Mouse (Mus musculus) embryonic facial prominence, embryonic 14.5 days (tissue): ENCODE measurements around the gene Pbx1. TPM values are rescaled to one million over a fixed set of nuclear protein-coding genes. Genes with fewer than 3 reads are reported as not detected.

Experiments
- ATAC-seq: fragments of 200-750 bp; cut with Nextera tagmentation; 2 replicates; pipeline ENCODE4 v1.8.0; 2017; ENCODE audit warnings: low read depth, moderate number of reproducible peaks, moderate TSS enrichment
- DNase-seq: peaks from one replicate; pipeline ENCODE4 v3.0.0-alpha.2; 2015; ENCODE audit warnings: low spot score
- H3K27ac ChIP-seq: fragments of 300-500 bp; sonication (generic); replicated peaks from 2 replicates; pipeline ENCODE4 v1.5.1; 2014; ENCODE audit warnings: low read depth, mild to moderate bottlenecking, low read length, moderate library complexity
- H3K27me3 ChIP-seq: fragments of 300-500 bp; sonication (generic); replicated peaks from 2 replicates; pipeline ENCODE4 v1.6.1; 2014; ENCODE audit warnings: low read length; ENCODE audit not compliant: control insufficient read depth, insufficient read depth
- H3K36me3 ChIP-seq: fragments of 300-500 bp; sonication (generic); 2 replicates; pipeline ENCODE4 v1.6.1; 2014; ENCODE audit warnings: low read length, mixed read lengths; ENCODE audit not compliant: control insufficient read depth, insufficient read depth
- H3K4me1 ChIP-seq: fragments of 300-500 bp; sonication (generic); 2 replicates; pipeline ENCODE4 v1.6.1; 2014; ENCODE audit warnings: antibody characterized with exemption, low read length; ENCODE audit not compliant: control insufficient read depth, insufficient read depth
- H3K4me2 ChIP-seq: fragments of 300-500 bp; sonication (generic); 2 replicates; pipeline ENCODE4 v1.6.1; 2014; ENCODE audit warnings: low read depth, mild to moderate bottlenecking, low read length, moderate library complexity, mixed read lengths
- H3K4me3 ChIP-seq: fragments of 300-500 bp; sonication (generic); 2 replicates; pipeline ENCODE4 v1.5.1; 2014; ENCODE audit warnings: low read depth, mild to moderate bottlenecking, low read length
- H3K9ac ChIP-seq: fragments of 300-500 bp; sonication (generic); 2 replicates; pipeline ENCODE4 v1.6.1; 2014; ENCODE audit warnings: low read depth, mild to moderate bottlenecking, low read length, moderate library complexity, mixed read lengths
- H3K9me3 ChIP-seq: fragments of 300-500 bp; sonication (generic); 2 replicates; pipeline ENCODE4 v1.6.1; 2016; ENCODE audit warnings: low read length; ENCODE audit not compliant: control insufficient read depth
- WGBS: fragments of 180-500 bp; shearing (Covaris S2); extraction: QIAGEN DNeasy Blood & Tissue Kit; methylation state at CpG from one replicate; pipeline ENCODE4 v1.1.7; 2014; 5-methylcytosine and 5-hydroxymethylcytosine counted together
- polyA plus RNA-seq: library from polyadenylated mRNA; unstranded; fragments of >200 nt; fragmentation: Nextera tagmentation; extraction: Ambion mirVana; gene quantifications from 2 replicates; pipeline ENCODE4 v1.2.1, GENCODE M21; 2014

Gene Pbx1
- polyA plus RNA-seq, 1 experiment from 2014 or later, result 30.5 TPM

- peak overlapping the region; percentile 29 for H3K27ac ChIP-seq
- DNase-seq, result peak; percentile 57
These were observed 90.2 kb downstream of the Pbx1 start for GRCm38 (mm10) chr1:168341863-168342262.

DNA sequence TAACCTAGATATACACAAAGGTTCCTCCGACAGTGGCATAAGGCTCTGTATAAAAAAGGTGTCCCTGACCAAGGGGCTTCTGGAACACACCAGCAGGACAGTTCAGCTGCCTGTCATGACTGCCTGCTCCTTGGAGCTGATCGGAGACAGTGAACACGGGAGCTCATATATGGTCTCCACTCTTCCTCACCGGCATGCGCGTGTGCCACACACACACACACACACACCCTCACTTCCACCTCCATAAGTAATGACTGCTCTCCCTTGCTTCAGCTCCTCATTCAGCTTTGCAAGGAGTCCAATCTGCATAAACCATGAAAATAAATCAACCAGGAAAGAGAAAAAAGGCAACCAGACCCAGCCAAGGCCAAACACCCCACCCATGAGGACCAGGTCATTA, 90.7 kb downstream of the Pbx1 start:
- Histone ChIP-seq H3K4me2 (no peak overlapping the region), H3K27me3 (no peaks in the 10 kb centered on the region), H3K36me3 (no peaks in the 10 kb centered on the region), H3K9ac (no peak overlapping the region), H3K4me3 (no peak overlapping the region), H3K27ac (peak overlapping the region; percentile 29; the same call in 1 of the 2 replicates), H3K4me1 (peaks cover 24% of the 10 kb centered on the region), H3K9me3 (no peaks in the 10 kb centered on the region)
- DNase-seq (no peak), ATAC-seq (no peak)
- 82% methylated on average over 6 of the region's 6 CpGs for WGBS

More at GRCm38 (mm10) chr1:168341863-168342262, 90.2 kb downstream of the Pbx1 start:
- 33% methylated on average over 12 of the region's 12 CpGs for WGBS
- H3K4me1 ChIP-seq, result peaks cover 25% of the 10 kb centered on the region
- no peaks in the 10 kb centered on the region for H3K36me3 ChIP-seq
- no peak overlapping the region for H3K9ac ChIP-seq
- peak; percentile 67 for ATAC-seq
- no peaks in the 10 kb centered on the region for H3K9me3 ChIP-seq
- no peak overlapping the region for H3K4me3 ChIP-seq
- H3K4me2 ChIP-seq, result 0 out of 2 replicates have a peak overlapping the region, but pooled peaks have one; percentile 8
- no peaks in the 10 kb centered on the region for H3K27me3 ChIP-seq

DNA sequence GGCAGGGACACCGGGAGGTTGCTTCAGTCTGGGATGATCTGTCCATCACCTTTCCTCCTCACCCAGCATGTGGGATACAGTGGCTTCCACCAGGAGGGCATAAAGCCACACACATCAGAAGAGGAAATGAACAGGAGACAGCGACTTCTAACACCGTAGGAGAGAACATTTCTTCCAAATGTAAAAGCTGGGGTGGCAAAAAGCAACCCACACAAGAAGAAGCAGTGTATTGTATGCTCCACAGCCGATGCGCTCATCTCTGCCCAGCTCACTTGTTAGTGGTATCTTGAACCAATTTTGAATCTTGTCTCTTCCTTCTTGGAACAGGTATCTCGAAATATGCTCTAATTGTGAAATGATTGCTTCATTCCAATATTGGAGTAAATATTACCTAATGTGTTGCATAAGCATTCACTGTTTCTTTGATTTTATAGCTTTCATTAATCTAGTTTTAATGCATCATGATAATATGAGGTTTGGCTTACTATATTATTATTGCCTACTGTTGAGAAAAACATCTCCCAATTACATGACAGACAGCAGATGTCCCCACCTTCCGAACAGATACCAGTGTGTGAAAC, 95.7 kb downstream of the Pbx1 start:
- ATAC-seq (no peak), DNase-seq (no peak)
- H3K36me3 ChIP-seq, result peaks cover 8% of the 10 kb centered on the region; the same call in 1 of the 2 replicates
- H3K9me3 ChIP-seq, result no peaks in the 10 kb centered on the region
- no peak overlapping the region for H3K9ac ChIP-seq
- no peak overlapping the region; the same call in 1 of the 2 replicates for H3K27ac ChIP-seq
- H3K4me1 ChIP-seq, result peaks cover 4% of the 10 kb centered on the region; the same call in 1 of the 2 replicates
- no peak overlapping the region for H3K4me2 ChIP-seq
- no peak overlapping the region for H3K4me3 ChIP-seq
- 87% methylated on average over 7 of the region's 7 CpGs for WGBS
- H3K27me3 ChIP-seq, result no peaks in the 10 kb centered on the region

DNA sequence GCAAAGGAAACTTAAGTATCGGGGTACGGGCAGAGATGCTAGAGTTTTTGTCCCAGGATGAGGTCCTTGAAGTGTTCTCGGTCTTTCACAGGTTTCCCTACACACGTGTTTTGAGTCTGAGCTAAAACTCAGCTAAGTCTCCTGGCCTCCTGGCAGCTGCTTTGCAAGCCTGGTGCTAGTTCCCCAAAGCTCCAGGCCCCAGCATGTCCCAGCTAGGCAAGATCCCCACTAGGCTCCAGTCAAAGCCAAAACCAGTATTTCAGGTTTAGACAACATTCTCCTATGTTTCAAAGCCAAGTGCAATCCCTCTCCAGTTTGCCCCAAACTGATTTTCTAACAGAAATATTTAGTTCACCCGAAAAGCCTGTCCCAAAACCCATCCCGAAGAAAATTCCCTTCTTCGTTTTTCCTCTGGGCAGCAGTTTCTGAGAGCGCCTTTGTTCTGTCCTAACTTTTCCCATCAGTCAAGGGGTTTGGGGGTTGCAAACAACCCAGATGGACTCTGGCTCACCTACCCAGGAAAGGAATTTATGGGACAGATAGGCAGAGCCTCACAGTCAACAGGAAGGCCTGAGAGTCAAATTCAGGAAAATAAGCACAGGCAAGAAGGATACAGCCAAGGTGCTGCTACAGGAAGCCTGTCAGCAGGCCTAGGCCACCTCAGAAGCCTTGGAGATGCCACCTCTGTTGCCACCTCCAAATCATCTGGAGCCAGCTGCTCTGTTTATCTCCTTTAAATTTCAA, 97.1 kb downstream of the Pbx1 start:
- Histone ChIP-seq H3K4me2 (0 out of 2 replicates have a peak overlapping the region, but pooled peaks have one; percentile 8), H3K9ac (no peak overlapping the region)

DNA sequence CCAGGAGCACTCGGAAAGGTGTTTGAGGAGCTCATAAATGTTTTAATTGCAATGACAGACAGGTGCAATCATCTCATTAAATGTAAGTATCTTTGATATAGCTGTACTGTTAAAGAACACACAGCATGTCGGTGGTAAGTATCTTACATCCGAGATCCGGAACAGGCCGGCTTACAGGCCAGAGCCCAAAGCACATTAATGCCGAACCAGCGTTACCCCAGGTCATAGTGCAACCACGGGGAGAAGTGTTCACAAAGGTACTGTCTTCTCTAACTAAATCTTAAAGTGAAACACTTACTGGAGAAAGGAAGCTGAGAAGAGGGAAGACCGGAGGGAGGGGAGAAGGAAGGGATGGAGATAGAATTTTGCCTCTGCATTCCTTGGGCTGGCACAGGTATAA, 100.0 kb downstream of the Pbx1 start:
- no peak overlapping the region for H3K4me2 ChIP-seq
- peaks cover 8% of the 10 kb centered on the region; the same call in 1 of the 2 replicates for H3K36me3 ChIP-seq
- no peak overlapping the region for H3K27ac ChIP-seq
- no peak overlapping the region for H3K9ac ChIP-seq
- H3K9me3 ChIP-seq, result no peaks in the 10 kb centered on the region
- no peaks in the 10 kb centered on the region for H3K27me3 ChIP-seq
- ATAC-seq, result no peak
- H3K4me3 ChIP-seq, result no peak overlapping the region
- DNase-seq, result no peak
- WGBS, result 87% methylated on average over 9 of the region's 9 CpGs
- H3K4me1 ChIP-seq, result peaks cover 16% of the 10 kb centered on the region

More for the DNA sequence above, 97.1 kb downstream of the Pbx1 start:
- 66% methylated on average over 8 of the region's 8 CpGs for WGBS
- no peak overlapping the region for H3K4me3 ChIP-seq
- peak overlapping the region; percentile 81 for H3K27ac ChIP-seq
- ATAC-seq (peak; percentile 73), DNase-seq (peak; percentile 88)
- H3K9me3 ChIP-seq, result no peaks in the 10 kb centered on the region
- peaks cover 4% of the 10 kb centered on the region; the same call in 1 of the 2 replicates for H3K4me1 ChIP-seq
- no peaks in the 10 kb centered on the region for H3K27me3 ChIP-seq
- H3K36me3 ChIP-seq, result peaks cover 8% of the 10 kb centered on the region; the same call in 1 of the 2 replicates

- Histone ChIP-seq H3K27ac (0 out of 2 replicates have a peak overlapping the region, but pooled peaks have one; percentile 7), H3K9me3 (no peaks in the 10 kb centered on the region), H3K4me2 (no peak overlapping the region), H3K9ac (no peak overlapping the region), H3K27me3 (no peaks in the 10 kb centered on the region), H3K36me3 (no peaks in the 10 kb centered on the region), H3K4me1 (peaks cover 30% of the 10 kb centered on the region), H3K4me3 (no peak overlapping the region)
- ATAC-seq, result no peak
- WGBS, result 56% methylated on average over 3 of the region's 3 CpGs
- DNase-seq, result no peak
These were observed 103.8 kb downstream of the Pbx1 start for GRCm38 (mm10) chr1:168328236-168328605.

GRCm38 (mm10) chr1:168327405-168328235, 104.5 kb downstream of the Pbx1 start:
- no peaks in the 10 kb centered on the region for H3K27me3 ChIP-seq
- H3K36me3 ChIP-seq, result no peaks in the 10 kb centered on the region
- no peaks in the 10 kb centered on the region for H3K9me3 ChIP-seq
- ATAC-seq (no peak), DNase-seq (no peak)
- no peak overlapping the region for H3K4me3 ChIP-seq
- H3K9ac ChIP-seq, result no peak overlapping the region
- peaks cover 30% of the 10 kb centered on the region for H3K4me1 ChIP-seq
- no peak overlapping the region for H3K4me2 ChIP-seq
- no peak overlapping the region for H3K27ac ChIP-seq
- WGBS, result 79% methylated on average over 18 of the region's 18 CpGs

DNA sequence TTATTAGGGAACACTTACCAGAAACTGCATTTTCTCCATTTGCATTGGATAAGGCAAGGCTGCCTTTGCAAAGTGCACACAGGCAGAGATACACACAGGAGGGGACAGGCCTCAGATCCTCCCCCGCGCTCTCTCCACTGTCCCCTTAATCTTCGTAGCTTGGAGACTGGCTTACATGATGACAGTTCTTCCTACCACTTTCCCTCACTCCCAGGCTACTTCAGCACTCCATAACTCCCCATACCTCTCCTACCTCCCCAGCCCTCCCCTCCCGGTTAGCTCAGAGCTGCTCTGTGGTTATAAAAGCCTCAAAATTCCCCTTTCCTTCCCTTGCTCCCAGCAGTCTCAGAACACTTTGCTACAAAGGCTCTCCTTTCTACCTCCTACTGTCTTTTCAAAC, 106.3 kb downstream of the Pbx1 start:
- H3K9me3 ChIP-seq, result no peaks in the 10 kb centered on the region
- H3K27me3 ChIP-seq, result no peaks in the 10 kb centered on the region
- no peak overlapping the region for H3K4me2 ChIP-seq
- no peak overlapping the region for H3K4me3 ChIP-seq
- 52% methylated on average over 4 of the region's 4 CpGs for WGBS
- no peak overlapping the region for H3K9ac ChIP-seq
- ATAC-seq (no peak), DNase-seq (no peak)
- H3K36me3 ChIP-seq, result no peaks in the 10 kb centered on the region
- peaks cover 30% of the 10 kb centered on the region for H3K4me1 ChIP-seq
- H3K27ac ChIP-seq, result peak overlapping the region; percentile 1; the same call in 1 of the 2 replicates
